Mouse (Mus musculus): ENCODE results near the gene Gm9821. TPM values are rescaled to one million over a fixed set of nuclear protein-coding genes. Genes with fewer than 3 reads are reported as not detected.

Gm9821 gene
- 0.25 and 1.0 TPM in 2 replicates for total RNA-seq (2017)

DNA sequence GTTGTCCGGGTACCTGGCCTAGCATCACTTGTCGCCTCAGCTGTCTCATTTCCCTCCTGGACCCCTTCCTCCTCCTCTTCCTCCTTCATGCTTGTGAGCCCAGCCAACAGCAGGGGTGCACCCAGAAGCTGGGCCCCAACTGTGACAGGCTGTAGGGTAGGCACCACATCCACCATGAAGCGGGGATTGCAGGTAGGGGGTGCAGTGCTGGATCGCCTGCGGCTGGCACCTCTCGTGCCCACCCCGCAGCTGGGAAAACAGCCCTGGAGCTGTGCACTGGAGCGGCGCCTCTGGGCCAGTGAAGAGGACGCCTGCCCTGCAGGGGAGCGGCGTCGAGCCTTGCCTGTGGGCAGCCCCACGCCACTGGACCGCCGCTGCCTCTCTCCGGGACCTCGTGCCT is at the start of gene Gm9821:
Gene Gm9821 (plus strand): TSS at position 221 of the 400 bp plus-strand sequence.
- ATAC-seq (replicated peaks in 1 of 2; ENCODE audit: insufficient read depth in 1 of 2, low FRiP score in 2 of 2, low TSS enrichment in 1 of 2, low read depth in 1 of 2, poor library complexity in 2 of 2, severe bottlenecking in 2 of 2) = no peak

DNA sequence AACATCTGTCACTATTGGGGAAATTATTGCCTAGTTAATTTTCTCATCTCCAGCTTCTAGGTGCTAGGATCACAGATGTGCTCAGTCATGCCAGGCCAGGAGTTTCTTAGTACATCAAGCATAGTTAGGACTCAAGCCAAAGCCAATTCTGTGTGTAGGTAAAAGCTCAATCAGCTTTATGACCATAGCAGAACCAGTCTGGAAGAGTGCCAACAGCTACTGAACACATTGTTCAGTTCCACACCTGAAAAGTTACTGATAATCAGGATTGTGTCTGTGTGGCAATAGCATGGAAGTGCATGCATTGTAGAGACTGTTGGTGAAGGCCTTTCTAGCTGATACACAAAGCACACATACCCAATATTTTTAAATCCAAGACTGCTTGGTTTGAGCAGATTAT is 47.5 kb upstream of the Gm9821 start:
- no peak for ATAC-seq (replicated peaks in 1 of 2; ENCODE audit: insufficient read depth in 1 of 2, low FRiP score in 2 of 2, low TSS enrichment in 1 of 2, low read depth in 1 of 2, poor library complexity in 2 of 2, severe bottlenecking in 2 of 2)

- ATAC-seq (replicated peaks in 1 of 2; ENCODE audit: insufficient read depth in 1 of 2, low FRiP score in 2 of 2, low TSS enrichment in 1 of 2, low read depth in 1 of 2, poor library complexity in 2 of 2, severe bottlenecking in 2 of 2) = no peak
These were observed 46.4 kb upstream of the Gm9821 start for GRCm38 (mm10) chr2:91899141-91899540.

GRCm38 (mm10) chr2:91900431-91900830 is 45.1 kb upstream of the Gm9821 start:
- no peak for ATAC-seq (replicated peaks in 1 of 2; ENCODE audit: insufficient read depth in 1 of 2, low FRiP score in 2 of 2, low TSS enrichment in 1 of 2, low read depth in 1 of 2, poor library complexity in 2 of 2, severe bottlenecking in 2 of 2)

- no peak for ATAC-seq (replicated peaks in 1 of 2; ENCODE audit: insufficient read depth in 1 of 2, low FRiP score in 2 of 2, low TSS enrichment in 1 of 2, low read depth in 1 of 2, poor library complexity in 2 of 2, severe bottlenecking in 2 of 2)
These were observed 43.2 kb upstream of the Gm9821 start for GRCm38 (mm10) chr2:91902336-91902735.

- ATAC-seq (replicated peaks in 1 of 2; ENCODE audit: insufficient read depth in 1 of 2, low FRiP score in 2 of 2, low TSS enrichment in 1 of 2, low read depth in 1 of 2, poor library complexity in 2 of 2, severe bottlenecking in 2 of 2) = no peak
These were observed 42.2 kb upstream of the Gm9821 start for GRCm38 (mm10) chr2:91903171-91903925.

GRCm38 (mm10) chr2:91904618-91905307 is 40.7 kb upstream of the Gm9821 start:
- no peak for ATAC-seq (replicated peaks in 1 of 2; ENCODE audit: insufficient read depth in 1 of 2, low FRiP score in 2 of 2, low TSS enrichment in 1 of 2, low read depth in 1 of 2, poor library complexity in 2 of 2, severe bottlenecking in 2 of 2)

DNA sequence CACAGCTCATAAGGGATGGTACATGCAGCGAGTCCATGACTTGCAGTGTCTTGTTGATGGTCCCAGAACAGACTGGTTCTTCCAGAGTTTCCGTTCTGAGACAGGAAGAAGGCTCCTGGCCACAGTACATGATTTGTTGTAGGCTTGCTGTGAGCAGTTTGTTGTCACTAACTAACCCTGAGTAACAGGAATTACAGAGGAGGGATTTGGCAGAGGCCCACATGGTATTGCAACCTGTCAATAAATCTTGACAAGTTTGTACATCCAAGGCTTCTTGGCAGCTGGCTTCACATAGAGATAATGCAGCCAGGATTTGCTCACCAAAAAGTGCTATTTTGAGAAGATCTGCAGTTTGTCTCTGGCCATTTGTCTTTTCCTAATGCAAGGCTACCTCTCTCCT is 39.4 kb upstream of the Gm9821 start:
- no peak for ATAC-seq (replicated peaks in 1 of 2; ENCODE audit: insufficient read depth in 1 of 2, low FRiP score in 2 of 2, low TSS enrichment in 1 of 2, low read depth in 1 of 2, poor library complexity in 2 of 2, severe bottlenecking in 2 of 2)

GRCm38 (mm10) chr2:91912616-91913015 is 32.9 kb upstream of the Gm9821 start:
- no peak for ATAC-seq (replicated peaks in 1 of 2; ENCODE audit: insufficient read depth in 1 of 2, low FRiP score in 2 of 2, low TSS enrichment in 1 of 2, low read depth in 1 of 2, poor library complexity in 2 of 2, severe bottlenecking in 2 of 2)

DNA sequence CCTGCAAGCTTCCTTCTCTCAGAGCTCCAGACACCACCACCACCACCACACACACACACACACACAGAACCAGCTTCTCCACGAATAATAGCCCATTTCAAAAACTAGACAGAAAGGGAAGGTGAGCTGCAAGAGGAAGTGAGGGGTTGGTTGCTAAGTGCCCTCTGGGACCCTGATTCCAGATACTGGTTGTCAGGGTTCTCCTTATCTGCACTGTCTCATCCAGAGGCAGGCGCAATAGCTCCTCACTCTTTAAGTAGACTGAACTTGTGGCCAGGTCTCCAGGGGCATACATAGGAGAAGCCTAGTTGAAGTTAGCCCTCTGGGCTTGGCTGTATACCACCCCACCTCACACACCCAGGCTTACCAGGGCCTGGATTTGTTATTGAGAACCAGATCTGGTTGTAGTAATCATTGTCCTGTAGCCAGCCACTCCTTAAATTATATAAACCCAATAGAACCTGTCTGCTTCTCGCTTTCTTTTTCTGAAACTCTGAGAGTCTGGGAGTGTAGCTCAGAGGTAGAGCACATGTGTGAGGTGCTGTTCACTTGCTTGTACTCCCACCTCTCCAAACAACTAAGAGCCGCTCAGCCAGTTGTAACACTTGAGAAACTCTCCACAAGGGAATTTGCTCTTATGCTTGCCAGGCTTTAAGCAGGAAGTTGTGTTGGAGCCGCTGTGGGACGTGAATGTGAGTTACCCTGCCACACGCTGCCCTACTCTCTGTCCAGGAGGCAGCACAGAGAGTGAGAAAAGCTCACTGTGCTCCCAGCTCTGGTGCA is 32.0 kb upstream of the Gm9821 start:
- ATAC-seq (replicated peaks in 1 of 2; ENCODE audit: insufficient read depth in 1 of 2, low FRiP score in 2 of 2, low TSS enrichment in 1 of 2, low read depth in 1 of 2, poor library complexity in 2 of 2, severe bottlenecking in 2 of 2) = no peak

- no peak for ATAC-seq (replicated peaks in 1 of 2; ENCODE audit: insufficient read depth in 1 of 2, low FRiP score in 2 of 2, low TSS enrichment in 1 of 2, low read depth in 1 of 2, poor library complexity in 2 of 2, severe bottlenecking in 2 of 2)
These were observed 29.0 kb upstream of the Gm9821 start for GRCm38 (mm10) chr2:91916346-91916977.

DNA sequence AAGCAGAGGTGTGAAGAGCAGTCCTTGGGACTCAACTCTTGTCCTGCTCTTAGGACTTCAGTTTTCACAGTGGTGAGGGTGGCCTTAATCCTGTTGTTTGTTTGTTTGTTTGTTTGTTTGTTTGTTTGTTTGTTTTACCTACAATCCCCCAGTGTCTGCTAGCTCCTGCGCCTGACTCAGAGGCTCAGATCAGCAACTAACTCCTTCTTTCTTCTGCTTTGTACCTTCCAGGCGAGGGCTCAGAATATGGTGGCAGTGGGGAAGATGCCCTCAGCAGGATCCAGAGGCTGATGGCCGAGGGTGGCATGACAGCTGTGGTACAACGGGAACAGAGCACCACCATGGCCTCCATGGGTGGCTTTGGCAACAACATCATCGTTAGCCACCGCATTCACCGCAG is 28.4 kb upstream of the Gm9821 start:
- ATAC-seq (replicated peaks in 1 of 2; ENCODE audit: insufficient read depth in 1 of 2, low FRiP score in 2 of 2, low TSS enrichment in 1 of 2, low read depth in 1 of 2, poor library complexity in 2 of 2, severe bottlenecking in 2 of 2) = no peak

GRCm38 (mm10) chr2:91920130-91920529 is 25.4 kb upstream of the Gm9821 start:
- ATAC-seq (replicated peaks in 1 of 2; ENCODE audit: insufficient read depth in 1 of 2, low FRiP score in 2 of 2, low TSS enrichment in 1 of 2, low read depth in 1 of 2, poor library complexity in 2 of 2, severe bottlenecking in 2 of 2) = no peak

- peak in 1 of 2 experiments; percentile 27; a peak in 2 of 4 replicates for ATAC-seq (replicated peaks in 1 of 2; ENCODE audit: insufficient read depth in 1 of 2, low FRiP score in 2 of 2, low TSS enrichment in 1 of 2, low read depth in 1 of 2, poor library complexity in 2 of 2, severe bottlenecking in 2 of 2)
These were observed 24.2 kb upstream of the Gm9821 start for GRCm38 (mm10) chr2:91921181-91921789.

DNA sequence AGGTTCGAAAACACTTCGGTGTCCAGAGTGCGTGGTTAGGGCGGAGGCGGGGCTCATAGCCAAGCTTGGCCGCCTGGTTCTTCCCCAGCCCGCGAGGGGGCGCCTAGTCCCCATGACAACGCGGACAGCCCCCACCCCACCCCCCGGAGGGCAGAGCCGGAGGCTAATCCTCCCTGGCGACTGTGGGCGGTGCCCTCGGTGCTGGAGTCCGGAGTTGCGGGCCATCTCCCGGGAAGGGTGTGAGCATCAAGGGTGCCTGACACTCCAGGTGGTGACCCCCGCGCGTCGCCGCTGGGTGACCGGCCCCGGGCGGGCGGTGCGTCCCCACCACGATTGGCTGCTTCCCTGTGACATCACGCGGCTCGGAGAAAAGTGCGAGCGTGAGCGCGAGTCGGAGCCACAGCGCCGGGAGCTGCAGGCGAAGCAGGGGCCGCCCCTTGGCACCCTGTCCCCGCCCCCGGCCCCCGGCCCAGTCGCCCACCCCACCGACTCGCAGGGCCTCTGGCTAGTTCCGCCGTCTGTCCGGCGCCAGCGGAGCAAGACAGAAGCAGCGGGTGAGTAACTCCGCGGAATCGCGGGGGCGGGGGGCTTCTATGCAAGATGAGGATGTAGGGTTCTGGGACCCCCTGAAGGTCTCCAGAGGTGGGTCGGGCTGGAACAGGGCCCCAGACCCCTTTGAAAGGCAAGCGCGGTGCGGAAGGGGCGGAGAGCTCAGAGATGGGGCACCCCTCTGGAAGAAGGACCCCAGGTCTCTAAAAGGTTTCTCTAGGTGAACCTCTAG is 23.5 kb upstream of the Gm9821 start:
- peak; percentile 22 to 23; a peak in 3 of 4 replicates for ATAC-seq (replicated peaks in 1 of 2; ENCODE audit: insufficient read depth in 1 of 2, low FRiP score in 2 of 2, low TSS enrichment in 1 of 2, low read depth in 1 of 2, poor library complexity in 2 of 2, severe bottlenecking in 2 of 2)

DNA sequence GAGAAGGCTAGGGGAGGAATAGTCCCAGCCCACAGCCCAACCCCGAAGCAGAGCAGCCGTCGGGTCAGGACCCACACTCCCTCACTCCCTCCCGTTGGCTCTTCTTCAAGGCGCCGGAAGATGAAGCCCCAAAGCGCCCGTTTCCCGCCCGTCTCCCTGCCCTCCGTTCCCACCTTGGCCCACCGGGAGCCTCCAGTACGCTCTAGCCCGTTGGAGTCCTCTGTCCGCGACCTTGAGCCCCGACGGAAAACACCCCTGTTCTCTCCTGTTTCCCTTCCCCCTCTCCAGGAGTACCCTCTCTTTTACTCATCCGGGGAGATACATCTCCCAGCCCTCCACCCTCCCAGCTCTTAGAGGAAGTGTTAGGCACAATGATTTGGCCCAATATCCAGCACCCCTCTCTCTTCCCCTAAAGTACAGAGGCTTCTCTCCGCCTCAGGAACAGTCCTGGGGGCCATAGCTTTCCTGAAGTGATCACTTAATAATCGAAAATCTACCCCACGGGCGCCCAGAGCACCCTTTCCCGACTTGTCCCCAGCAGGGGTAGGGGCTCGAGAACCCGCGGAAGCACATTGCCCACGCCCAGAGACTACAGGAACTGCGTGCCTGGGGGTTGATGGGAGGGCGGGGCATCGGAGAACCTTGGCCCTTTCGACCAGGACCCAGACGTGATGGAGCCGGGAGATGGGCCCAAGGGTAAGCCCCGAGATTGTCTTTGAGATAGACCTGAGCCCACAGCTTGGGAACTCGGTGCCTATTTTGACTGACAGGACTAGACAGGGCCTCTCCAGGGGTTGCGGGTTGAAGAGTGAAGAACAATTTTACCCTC is 22.7 kb upstream of the Gm9821 start:
- no peak for ATAC-seq (replicated peaks in 1 of 2; ENCODE audit: insufficient read depth in 1 of 2, low FRiP score in 2 of 2, low TSS enrichment in 1 of 2, low read depth in 1 of 2, poor library complexity in 2 of 2, severe bottlenecking in 2 of 2)
